15 mouse cellular contexts compared by ENCODE assay signal in genomic region chr6:27806741-27807140, GRCm38 (mm10).
"Had no signal": no experiment of that assay in that cellular context is flagged by ENCODE, and none has a peak within 500 bp of the region (broad histone marks: within the 10 kb centered on the region; RNA-seq: fewer than 3 reads in every experiment).

No protein-coding gene starts in this region.

- H3K27me3 ChIP-seq: neural tube, embryonic 13.5 days; neural tube, embryonic 15.5 days; stomach, embryonic 15.5 days had no signal

- H3K9ac ChIP-seq: neural tube, embryonic 13.5 days; neural tube, embryonic 15.5 days; stomach, embryonic 15.5 days had no signal

- H3K27ac ChIP-seq: neural tube, embryonic 13.5 days; neural tube, embryonic 15.5 days; stomach, embryonic 15.5 days; stomach, postnatal 0 days had no signal

- H3K4me3 ChIP-seq: neural tube, embryonic 13.5 days; neural tube, embryonic 15.5 days; stomach, embryonic 15.5 days had no signal

- H3K9me3 ChIP-seq: neural tube, embryonic 13.5 days; neural tube, embryonic 15.5 days; stomach, embryonic 15.5 days had no signal

- DNase-seq: right cerebral cortex, adult 18-20 months; right cerebral cortex, postnatal 14 days; right cerebral cortex, postnatal 25 days; right cerebral cortex, postnatal 4 days; spleen, adult 18-20 months; thymus, adult 18-20 months; thymus, adult 2 months; thymus, postnatal 14 days; thymus, postnatal 25 days; thymus, postnatal 36 days; thymus, postnatal 4 days had no signal

- H3K4me1 ChIP-seq: neural tube, embryonic 13.5 days; neural tube, embryonic 15.5 days; stomach, embryonic 15.5 days had no signal

- H3K4me2 ChIP-seq: neural tube, embryonic 13.5 days; neural tube, embryonic 15.5 days; stomach, embryonic 15.5 days had no signal

- H3K36me3 ChIP-seq: neural tube, embryonic 13.5 days; neural tube, embryonic 15.5 days; stomach, embryonic 15.5 days had no signal
